Comparison of ENCODE assay signal across 8 mouse cellular contexts in the genomic region with DNA sequence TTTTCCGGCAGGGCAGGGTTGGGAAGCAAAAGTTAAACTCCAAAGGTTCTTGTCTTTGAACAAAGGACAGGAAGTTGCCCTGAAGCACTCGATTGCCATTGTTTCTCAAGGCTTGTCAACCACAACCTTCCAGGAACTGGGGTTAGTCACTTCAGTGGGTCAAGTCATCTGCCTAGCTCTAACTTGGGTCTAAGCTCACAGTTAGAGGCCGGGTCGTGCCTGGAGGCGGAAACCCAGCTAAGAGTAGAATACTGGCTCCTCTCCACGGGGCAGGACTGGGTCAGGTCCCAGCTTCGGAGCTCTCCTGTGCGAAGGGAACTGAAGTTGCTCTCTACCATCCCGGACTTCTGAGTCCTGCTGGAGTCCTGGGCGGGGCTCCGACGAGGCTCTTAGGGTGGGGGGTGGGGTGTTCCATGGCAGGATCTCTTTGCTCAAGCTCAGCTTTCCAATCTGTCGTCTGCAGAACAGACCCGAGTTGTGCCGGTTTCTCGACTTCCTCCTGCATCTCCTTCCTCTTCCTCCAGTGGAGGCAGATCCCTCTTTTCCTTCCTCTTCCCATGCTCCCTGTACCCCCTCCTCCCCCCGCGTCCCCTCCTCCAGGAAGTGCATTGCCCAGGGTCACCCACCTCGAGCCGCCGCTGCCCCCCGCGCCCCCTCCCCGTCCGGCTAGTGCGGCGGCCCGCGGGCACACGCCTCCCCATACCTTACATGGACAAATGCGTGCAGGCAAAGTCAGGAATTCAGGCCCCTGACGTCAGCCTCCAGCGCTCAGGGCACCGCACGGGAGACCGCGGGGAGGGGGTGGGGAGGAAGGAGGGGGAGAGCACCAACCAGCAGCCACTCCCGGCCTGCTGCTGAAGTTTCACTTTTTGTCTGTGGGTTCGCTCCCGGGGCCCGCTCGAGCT. TPM values are rescaled to one million over a fixed set of nuclear protein-coding genes. Genes with fewer than 3 reads are reported as not detected.
DNase-seq lines count a peak whose midpoint lies in the region; ATAC-seq and TF ChIP-seq lines count a peak whose summit lies in the region.

A gene (plus strand): TSS at position 857 of the 905 bp plus-strand sequence.

- H3K9me3 ChIP-seq in forebrain, embryonic 10.5 days = no peaks in the 10 kb centered on the region
- no peaks in the 10 kb centered on the region for H3K9me3 ChIP-seq in liver, postnatal 0 days (ENCODE audit: low read length)
- no peaks in the 10 kb centered on the region for H3K9me3 ChIP-seq in neural tube, embryonic 11.5 days (ENCODE audit: control insufficient read depth, low read length)

- ATAC-seq in liver, postnatal 0 days = peak; percentile 88
- ATAC-seq in neural tube, embryonic 11.5 days (ENCODE audit: insufficient read depth, low FRiP score, low TSS enrichment) = peak; percentile 93

- peak within 1 kb of the TSS; percentile 98 for H3K27ac ChIP-seq in forebrain, embryonic 10.5 days
- H3K27ac ChIP-seq in liver, postnatal 0 days (ENCODE audit: low read depth) = peak within 1 kb of the TSS; percentile 99
- H3K27ac ChIP-seq in neural tube, embryonic 11.5 days (ENCODE audit: low read depth, low read length) = peak within 1 kb of the TSS; percentile 86

- 2% methylated on average over 42 of the region's 42 CpGs for WGBS in forebrain, embryonic 10.5 days
- WGBS in liver, postnatal 0 days (ENCODE audit: insufficient replicate concordance) = 2% methylated on average over 42 of the region's 42 CpGs
- 2% methylated on average over 37 of the region's 42 CpGs for WGBS in neural tube, embryonic 11.5 days

- intact Hi-C loops in heart, postnatal 10 days (cut with DNase I) = loop anchor here (1.0 to 5.0 kb wide), 4 partner anchors 89 to 669 kb away; a partner anchor contains a TSS

- no peak for TF ChIP-seq CTCF in liver, postnatal 0 days (IDR thresholded peaks at IDR 0.05; ENCODE audit: low read depth)

- H3K4me3 ChIP-seq in forebrain, embryonic 10.5 days = peak within 1 kb of the TSS; percentile 87
- H3K4me3 ChIP-seq in liver, postnatal 0 days (ENCODE audit: low read depth, low read length) = peak within 1 kb of the TSS; percentile 86
- peak within 1 kb of the TSS; percentile 93 for H3K4me3 ChIP-seq in neural tube, embryonic 11.5 days (ENCODE audit: low read depth, low read length)

- no peaks in the 10 kb centered on the region for H3K36me3 ChIP-seq in forebrain, embryonic 10.5 days (replicated peaks)
- no peaks in the 10 kb centered on the region for H3K36me3 ChIP-seq in liver, postnatal 0 days (replicated peaks; ENCODE audit: insufficient read depth, low read length)
- H3K36me3 ChIP-seq in neural tube, embryonic 11.5 days (ENCODE audit: control insufficient read depth, insufficient read depth, low read length) = no peaks in the 10 kb centered on the region

- no peak for TF ChIP-seq EP300 in liver, postnatal 0 days (IDR thresholded peaks at IDR 0.05; ENCODE audit: low read depth)

- H3K9ac ChIP-seq in liver, postnatal 0 days (replicated peaks) = peak within 1 kb of the TSS; percentile 89
- peak within 1 kb of the TSS; percentile 92 for H3K9ac ChIP-seq in neural tube, embryonic 11.5 days (ENCODE audit: low read length)

- peaks cover 40% of the 10 kb centered on the region for H3K4me1 ChIP-seq in forebrain, embryonic 10.5 days
- peaks cover 24% of the 10 kb centered on the region for H3K4me1 ChIP-seq in liver, postnatal 0 days (ENCODE audit: insufficient read depth)
- H3K4me1 ChIP-seq in neural tube, embryonic 11.5 days (ENCODE audit: control insufficient read depth, insufficient read depth, low read length) = peaks cover 12% of the 10 kb centered on the region; the same call in 1 of the 2 replicates

- H3K4me2 ChIP-seq in liver, postnatal 0 days (ENCODE audit: low read depth, low read length) = peak within 1 kb of the TSS; percentile 81
- peak within 1 kb of the TSS; percentile 75 for H3K4me2 ChIP-seq in neural tube, embryonic 11.5 days (ENCODE audit: low read depth)

- peak; percentile 49 to 52 for DNase-seq in B cell, adult 2 months
- DNase-seq in adrenal gland, postnatal 4 days (ENCODE audit: low spot score in 2 of 2) = peak; percentile 35 to 59
- DNase-seq in forebrain, embryonic 10.5 days (ENCODE audit: extremely low spot score, low spot score) = peak; percentile 86
- DNase-seq in heart, postnatal 10 days = peak; percentile 82 to 86
- peak; percentile 76 to 92 for DNase-seq in kidney, postnatal 25 days
- peak; percentile 84 for DNase-seq in liver, postnatal 0 days
- DNase-seq in neural tube, embryonic 11.5 days (ENCODE audit: low spot score) = peak; percentile 89
- peak; percentile 11 for DNase-seq in telencephalon, adult 2 months (ENCODE audit: low read depth, low spot score)

- H3K27me3 ChIP-seq in forebrain, embryonic 10.5 days (ENCODE audit: poor library complexity, severe bottlenecking) = 0 out of 2 replicates have a peak, but pooled peaks cover 9% of the 10 kb centered on the region
- no peaks in the 10 kb centered on the region for H3K27me3 ChIP-seq in liver, postnatal 0 days (ENCODE audit: insufficient read depth, low read length)
- H3K27me3 ChIP-seq in neural tube, embryonic 11.5 days (ENCODE audit: control insufficient read depth, insufficient read depth, low read length) = no peaks in the 10 kb centered on the region

RNA-seq across cellular contexts. Expression of the gene that starts here (rescaled TPM):
- total RNA-seq in adrenal gland, postnatal 4 days (2021) = 10 to 100 TPM; 70.2 to 80.0 TPM
- 27.3 and 27.9 TPM in 2 replicates for polyA plus RNA-seq in forebrain, embryonic 10.5 days (2016; fragmentation: Nextera tagmentation; extraction: Ambion mirVana)
- total RNA-seq in heart, postnatal 10 days (2021) = 10 to 100 TPM; 58.8 TPM
- 9.1 and 10.7 TPM in 2 replicates for polyA plus RNA-seq in liver, postnatal 0 days (2015; fragmentation: Nextera tagmentation; extraction: Ambion mirVana)
- 21.5 and 21.7 TPM in 2 replicates for polyA plus RNA-seq in neural tube, embryonic 11.5 days (2014; fragmentation: Nextera tagmentation; extraction: Ambion mirVana)

Comparison
In these comparisons a context has a peak if more than half of its experiments do, and no peak if none do; other contexts are left out.
1. Peak in every context shown above with its lines: DNase-seq, ATAC-seq, H3K4me3 ChIP-seq and H3K27ac ChIP-seq.
2. DNase-seq: peak in every context shown above with its lines; median percentile 89 in neural tube, embryonic 11.5 days; 86 in forebrain, embryonic 10.5 days; 84 in heart, postnatal 10 days; 84 in kidney, postnatal 25 days; 84 in liver, postnatal 0 days; 50 in B cell, adult 2 months; 47 in adrenal gland, postnatal 4 days; 11 in telencephalon, adult 2 months.